Mouse (Mus musculus): ENCODE data around the gene Sox5. TPM values are rescaled to one million over a fixed set of nuclear protein-coding genes. Genes with fewer than 3 reads are reported as not detected.

Sox5 gene
- total and polyA plus RNA-seq, 3 experiments, result 0.08 to 0.47 (median 0.46) TPM

GRCm38 (mm10) chr6:144312781-144313754, 468.7 kb downstream of the Sox5 start:
- Histone ChIP-seq H3K4me2 (ENCODE audit: insufficient read depth, low read depth, poor library complexity, severe bottlenecking) (no peak overlapping the region), H3K27ac (ENCODE audit: insufficient read depth, low read depth) (no peak overlapping the region), H3K9me3 (replicated peaks; ENCODE audit: low read length) (no peaks in the 10 kb centered on the region), H3K36me3 (replicated peaks in 1 of 2; ENCODE audit: control insufficient read depth in 1 of 2, insufficient read depth in 1 of 2, low read length in 1 of 2) (no peaks in the 10 kb centered on the region), H3K79me2 (replicated peaks; ENCODE audit: control insufficient read depth, extremely low read depth, insufficient read depth, poor library complexity, severe bottlenecking) (no peaks in the 10 kb centered on the region), H3K9ac (ENCODE audit: insufficient read depth, low read depth) (no peak overlapping the region), H3K4me3 (replicated peaks in 1 of 3; ENCODE audit: low read depth in 2 of 3, low read length in 2 of 3, poor library complexity in 1 of 3) (no peak overlapping the region), H3K4me1 (ENCODE audit: control insufficient read depth in 1 of 2, insufficient read depth in 2 of 2) (no peaks in the 10 kb centered on the region), H3K27me3 (replicated peaks) (no peaks in the 10 kb centered on the region)
- TF ChIP-seq JUN (IDR thresholded peaks at IDR 0.05; ENCODE audit: insufficient read depth, low read depth, low read length), result no peak
- no peak for TF ChIP-seq RAD21 (IDR thresholded peaks at IDR 0.05; ENCODE audit: low read depth, low read length)
- no peak for TF ChIP-seq USF1 (IDR thresholded peaks at IDR 0.05; ENCODE audit: low read depth, low read length)
- no peak for TF ChIP-seq CHD1 (IDR thresholded peaks at IDR 0.05; ENCODE audit: low read depth, low read length)
- TF ChIP-seq UBTF (IDR thresholded peaks at IDR 0.05; ENCODE audit: low read depth, low read length), result no peak
- no peak for TF ChIP-seq EP300 (IDR thresholded peaks at IDR 0.05; ENCODE audit: low read length)
- no peak for TF ChIP-seq MEF2A (IDR thresholded peaks at IDR 0.05; ENCODE audit: borderline replicate concordance, low read depth, low read length)
- TF ChIP-seq ELF1 (IDR thresholded peaks at IDR 0.05; ENCODE audit: low read depth, low read length), result no peak
- TF ChIP-seq NELFE (IDR thresholded peaks at IDR 0.05; ENCODE audit: low read depth, low read length), result no peak
- no peak for TF ChIP-seq RCOR1 (conservative IDR thresholded peaks at IDR 0.05; ENCODE audit: low read depth, low read length)
- TF ChIP-seq SMC3 (IDR thresholded peaks at IDR 0.05; ENCODE audit: low read depth, low read length), result no peak
- no peak for TF ChIP-seq SIN3A (IDR thresholded peaks at IDR 0.05; ENCODE audit: low read length)
- no peak for TF ChIP-seq CHD2 (IDR thresholded peaks at IDR 0.05; ENCODE audit: low read length)
- in situ Hi-C loops (cut with MboI; ENCODE audit: low pct_ligation_motif_present, low pct_unique_long_range_greater_than_20kb, low sequenced_read_pairs) (no loop called here), dilution Hi-C loops (cut with MboI; ENCODE audit: extremely low pct_ligation_motif_present, extremely low pct_unique_long_range_greater_than_20kb, low sequenced_read_pairs) (no loop called here)
- DNase-seq (ENCODE audit: extremely low read depth), result no peak

DNA sequence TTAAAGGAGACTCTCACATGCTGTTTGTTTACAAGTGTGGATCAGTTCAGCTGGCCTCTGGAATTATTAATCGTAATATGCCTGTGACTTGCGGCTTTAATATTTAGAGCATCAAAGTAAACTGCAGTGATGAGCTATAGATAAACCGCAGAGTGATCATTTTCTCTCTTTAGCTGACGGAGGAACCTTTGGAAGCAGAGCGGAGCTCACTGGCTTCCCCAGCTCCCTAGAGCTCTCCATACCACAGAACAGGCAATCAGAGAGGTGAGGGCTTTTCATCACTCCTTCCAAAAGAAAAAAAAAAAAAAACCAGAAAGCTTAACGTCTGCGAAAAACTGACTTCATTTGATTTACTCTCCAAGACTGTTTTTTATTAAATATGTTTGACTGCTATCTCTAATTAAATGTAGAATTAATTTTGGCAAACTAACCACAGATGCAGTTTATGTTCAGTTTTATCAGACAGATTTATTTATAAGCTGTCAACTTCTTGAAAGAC, 469.4 kb downstream of the Sox5 start:
- no peaks in the 10 kb centered on the region for H3K79me2 ChIP-seq (replicated peaks; ENCODE audit: control insufficient read depth, extremely low read depth, insufficient read depth, poor library complexity, severe bottlenecking)
- no peaks in the 10 kb centered on the region for H3K4me1 ChIP-seq (ENCODE audit: control insufficient read depth in 1 of 2, insufficient read depth in 2 of 2)
- no peak for TF ChIP-seq ZMIZ1 (IDR thresholded peaks at IDR 0.05; ENCODE audit: low read depth, low read length)
- TF ChIP-seq JUN (IDR thresholded peaks at IDR 0.05; ENCODE audit: insufficient read depth, low read depth, low read length), result no peak
- TF ChIP-seq RAD21 (IDR thresholded peaks at IDR 0.05; ENCODE audit: low read depth, low read length), result no peak
- TF ChIP-seq ETS1 (conservative IDR thresholded peaks at IDR 0.05; ENCODE audit: low read depth, low read length), result no peak
- H3K36me3 ChIP-seq (replicated peaks in 1 of 2; ENCODE audit: control insufficient read depth in 1 of 2, insufficient read depth in 1 of 2, low read length in 1 of 2), result no peaks in the 10 kb centered on the region
- H3K4me3 ChIP-seq (replicated peaks in 1 of 3; ENCODE audit: low read depth in 2 of 3, low read length in 2 of 3, poor library complexity in 1 of 3), result no peak overlapping the region
- no peak overlapping the region for H3K4me2 ChIP-seq (ENCODE audit: insufficient read depth, low read depth, poor library complexity, severe bottlenecking)
- no peak for DNase-seq (ENCODE audit: extremely low read depth)
- H3K27me3 ChIP-seq (replicated peaks), result no peaks in the 10 kb centered on the region
- H3K9ac ChIP-seq (ENCODE audit: insufficient read depth, low read depth), result no peak overlapping the region
- H3K9me3 ChIP-seq (replicated peaks; ENCODE audit: low read length), result no peaks in the 10 kb centered on the region
- in situ Hi-C loops (cut with MboI; ENCODE audit: low pct_ligation_motif_present, low pct_unique_long_range_greater_than_20kb, low sequenced_read_pairs), result no loop called here
- no peak overlapping the region for H3K27ac ChIP-seq (ENCODE audit: insufficient read depth, low read depth)
- dilution Hi-C loops (cut with MboI; ENCODE audit: extremely low pct_ligation_motif_present, extremely low pct_unique_long_range_greater_than_20kb, low sequenced_read_pairs), result no loop called here

All from CH12.LX (cell line).